Mouse (Mus musculus): ENCODE results near the gene Fam213a. TPM values are rescaled to one million over a fixed set of nuclear protein-coding genes. Genes with fewer than 3 reads are reported as not detected.

Fam213a gene
- polyA plus RNA-seq, 1 experiment from 2014 or later: 44.7 TPM

DNA sequence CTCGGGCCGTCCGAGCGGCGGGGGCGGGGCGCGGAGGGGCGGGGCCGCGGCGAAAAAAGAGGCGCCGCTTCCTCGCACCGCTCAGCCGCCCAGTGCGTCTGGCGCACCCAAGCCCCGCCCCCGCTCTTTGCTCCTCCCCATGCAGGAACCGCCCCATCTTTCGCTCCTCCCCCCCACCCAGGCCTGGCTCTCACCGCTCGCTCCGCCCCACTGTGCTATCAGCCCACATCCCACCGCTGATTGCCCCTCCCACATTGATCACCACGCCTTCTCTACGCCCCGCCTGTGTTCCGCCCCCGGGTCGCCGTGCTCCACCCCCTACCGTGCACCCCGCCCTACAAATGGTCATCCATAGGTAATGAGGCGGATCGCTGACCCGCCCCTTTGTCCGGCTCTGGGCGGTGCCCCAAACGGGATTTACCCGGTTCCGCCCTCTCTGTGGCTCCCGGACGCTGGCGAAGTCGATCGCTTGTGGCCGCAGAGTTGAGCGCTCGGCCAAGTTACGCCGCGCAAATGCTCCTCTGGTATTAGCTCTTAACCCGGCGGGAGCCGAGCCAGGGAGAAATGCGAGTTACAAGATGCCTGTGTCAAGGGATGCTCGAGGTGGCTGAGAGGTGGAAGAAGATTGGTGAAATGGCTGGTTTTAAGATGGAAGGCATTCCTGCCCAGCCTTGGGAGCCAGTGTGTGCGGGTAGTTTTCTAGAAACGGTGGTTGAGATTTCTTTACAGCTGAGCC lies 46.6 kb downstream of the Fam213a start:
- 0% methylated on average over 36 of the region's 62 CpGs for WGBS
- peak; percentile 99 for DNase-seq (ENCODE audit: low spot score, missing footprints)
- H3K27ac ChIP-seq (ENCODE audit: low read depth, low read length): peak overlapping the region; percentile 60
- H3K4me3 ChIP-seq (ENCODE audit: low read depth, low read length): peak overlapping the region; percentile 90
- no peaks in the 10 kb centered on the region for H3K9me3 ChIP-seq (ENCODE audit: control insufficient read depth, low read length)
- peaks cover 31% of the 10 kb centered on the region for H3K4me1 ChIP-seq (ENCODE audit: control insufficient read depth, insufficient read depth, low read length)
- H3K36me3 ChIP-seq (ENCODE audit: control insufficient read depth, insufficient read depth, low read length): no peaks in the 10 kb centered on the region
- peak overlapping the region; percentile 83 for H3K4me2 ChIP-seq
- H3K9ac ChIP-seq (ENCODE audit: low read length): peak overlapping the region; percentile 97
- H3K27me3 ChIP-seq (ENCODE audit: control insufficient read depth, insufficient read depth, low read length): no peaks in the 10 kb centered on the region
- peak; percentile 94 for ATAC-seq (ENCODE audit: low FRiP score)

DNA sequence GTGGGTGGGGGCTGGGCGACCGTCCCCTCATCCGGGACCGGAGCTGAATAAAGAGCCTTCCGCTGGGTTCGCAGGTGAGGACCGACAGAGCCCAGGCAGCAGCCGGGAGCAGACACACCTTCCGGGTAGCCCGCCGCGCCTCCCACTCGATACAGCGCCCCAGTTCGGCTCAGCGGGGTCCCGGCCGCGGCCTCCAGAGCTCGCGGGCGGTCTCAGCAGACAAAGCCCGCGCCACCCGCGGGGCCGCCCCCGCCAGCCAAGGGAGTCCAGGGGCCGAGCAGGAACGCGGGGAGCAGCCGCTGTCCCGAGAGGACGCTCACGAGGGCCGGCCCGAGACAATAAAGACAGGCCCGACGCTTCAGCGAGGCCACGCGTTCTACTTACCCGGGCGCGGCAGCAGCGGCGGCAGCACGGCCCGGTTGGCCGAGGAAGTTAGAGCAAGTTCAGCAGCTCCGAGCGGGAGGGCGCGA lies 47.2 kb downstream of the Fam213a start, which contains the start of gene Tspan14:
TSS of gene Tspan14 (minus strand) at position 416 of the 470 bp plus-strand sequence.
- Histone ChIP-seq H3K36me3 (ENCODE audit: control insufficient read depth, insufficient read depth, low read length) (no peaks in the 10 kb centered on the region), H3K4me3 (ENCODE audit: low read depth, low read length) (peak within 1 kb of the TSS; percentile 90), H3K27ac (ENCODE audit: low read depth, low read length) (peak within 1 kb of the TSS; percentile 72), H3K27me3 (ENCODE audit: control insufficient read depth, insufficient read depth, low read length) (no peaks in the 10 kb centered on the region), H3K9me3 (ENCODE audit: control insufficient read depth, low read length) (no peaks in the 10 kb centered on the region), H3K4me1 (ENCODE audit: control insufficient read depth, insufficient read depth, low read length) (peaks cover 31% of the 10 kb centered on the region), H3K4me2 (peak within 1 kb of the TSS; percentile 83), H3K9ac (ENCODE audit: low read length) (peak within 1 kb of the TSS; percentile 97)
- no peak for DNase-seq (ENCODE audit: low spot score, missing footprints)
- no peak; the same call in 1 of the 2 replicates for ATAC-seq (ENCODE audit: low FRiP score)
- WGBS: under 1% methylated on average over 51 of the region's 54 CpGs

DNA sequence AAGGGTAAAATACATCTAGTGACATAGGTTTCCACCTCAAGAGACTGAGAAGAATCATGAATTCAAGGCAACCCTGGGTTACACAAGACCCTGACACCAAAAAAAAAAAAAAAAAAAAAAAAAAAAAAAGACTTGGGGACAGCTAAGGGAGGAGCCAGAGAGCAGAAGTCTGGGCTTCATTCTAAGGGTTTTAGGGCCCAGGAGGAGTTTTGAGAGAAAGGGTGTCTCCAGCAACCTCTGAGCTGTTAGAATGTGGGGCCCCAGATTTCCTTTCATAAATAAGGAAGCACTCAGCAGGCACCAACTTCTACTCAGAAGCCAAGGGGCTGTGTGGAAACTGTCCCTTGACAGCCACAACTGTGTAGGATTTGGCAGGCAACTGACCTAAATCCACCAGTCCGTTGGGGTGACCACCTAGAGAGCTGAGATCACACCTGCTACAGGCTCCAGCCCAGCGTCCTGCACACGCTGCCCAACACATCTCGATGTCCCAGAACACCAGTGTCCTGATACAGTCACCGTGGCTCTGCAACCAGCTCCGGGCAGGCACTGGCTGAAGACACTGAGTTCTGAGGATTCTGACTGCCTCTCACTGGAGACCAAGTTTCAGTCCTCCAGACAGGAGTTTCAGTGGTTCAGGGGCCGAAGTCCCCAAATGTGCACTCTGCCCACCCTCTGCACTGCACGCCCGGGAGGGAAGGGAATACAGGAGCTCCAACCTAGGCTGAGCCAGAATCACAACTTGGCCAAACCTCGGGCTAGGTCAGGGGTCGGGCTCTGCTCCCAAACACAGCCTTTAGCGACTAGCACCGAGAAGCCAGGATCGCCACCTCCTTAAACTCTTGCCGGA lies 47.9 kb downstream of the Fam213a start:
- H3K9me3 ChIP-seq (ENCODE audit: control insufficient read depth, low read length): no peaks in the 10 kb centered on the region
- 1% methylated on average over 15 of the region's 15 CpGs for WGBS
- ATAC-seq (ENCODE audit: low FRiP score) (no peak), DNase-seq (ENCODE audit: low spot score, missing footprints) (peak; percentile 93)
- H3K27ac ChIP-seq (ENCODE audit: low read depth, low read length): peak overlapping the region; percentile 72; the same call in 1 of the 2 replicates
- H3K4me1 ChIP-seq (ENCODE audit: control insufficient read depth, insufficient read depth, low read length): peaks cover 31% of the 10 kb centered on the region
- H3K4me2 ChIP-seq: peak overlapping the region; percentile 83
- H3K4me3 ChIP-seq (ENCODE audit: low read depth, low read length): peak overlapping the region; percentile 90
- no peaks in the 10 kb centered on the region for H3K36me3 ChIP-seq (ENCODE audit: control insufficient read depth, insufficient read depth, low read length)
- no peaks in the 10 kb centered on the region for H3K27me3 ChIP-seq (ENCODE audit: control insufficient read depth, insufficient read depth, low read length)
- peak overlapping the region; percentile 97 for H3K9ac ChIP-seq (ENCODE audit: low read length)

DNA sequence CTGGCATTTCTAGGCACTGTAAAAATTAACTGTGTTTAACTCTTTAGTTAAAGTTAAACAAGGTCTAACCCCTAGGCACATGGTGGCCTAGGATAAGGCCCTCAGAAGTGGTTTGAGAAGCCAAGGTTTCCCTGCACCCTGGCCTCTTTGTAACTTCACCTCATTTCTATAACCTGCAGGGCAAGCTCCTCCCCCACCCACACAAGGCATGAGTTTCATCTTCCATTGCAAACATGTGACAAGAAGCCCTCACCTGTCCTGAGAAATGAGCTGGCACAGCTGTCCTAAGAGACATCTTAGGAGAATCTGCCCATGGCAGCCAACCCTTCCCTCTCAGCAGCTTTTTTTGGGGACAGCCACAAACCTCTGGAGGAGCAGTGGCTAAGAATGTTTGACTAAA lies 48.7 kb downstream of the Fam213a start:
- Histone ChIP-seq H3K9me3 (ENCODE audit: control insufficient read depth, low read length) (no peaks in the 10 kb centered on the region), H3K9ac (ENCODE audit: low read length) (0 out of 2 replicates have a peak overlapping the region, but pooled peaks have one; percentile 97), H3K4me1 (ENCODE audit: control insufficient read depth, insufficient read depth, low read length) (peaks cover 38% of the 10 kb centered on the region), H3K27me3 (ENCODE audit: control insufficient read depth, insufficient read depth, low read length) (no peaks in the 10 kb centered on the region), H3K4me2 (peak overlapping the region; percentile 83), H3K27ac (ENCODE audit: low read depth, low read length) (no peak overlapping the region), H3K4me3 (ENCODE audit: low read depth, low read length) (peak overlapping the region; percentile 90; the same call in 1 of the 2 replicates), H3K36me3 (ENCODE audit: control insufficient read depth, insufficient read depth, low read length) (no peaks in the 10 kb centered on the region)
- no peak for ATAC-seq (ENCODE audit: low FRiP score)
- DNase-seq (ENCODE audit: low spot score, missing footprints): no peak

DNA sequence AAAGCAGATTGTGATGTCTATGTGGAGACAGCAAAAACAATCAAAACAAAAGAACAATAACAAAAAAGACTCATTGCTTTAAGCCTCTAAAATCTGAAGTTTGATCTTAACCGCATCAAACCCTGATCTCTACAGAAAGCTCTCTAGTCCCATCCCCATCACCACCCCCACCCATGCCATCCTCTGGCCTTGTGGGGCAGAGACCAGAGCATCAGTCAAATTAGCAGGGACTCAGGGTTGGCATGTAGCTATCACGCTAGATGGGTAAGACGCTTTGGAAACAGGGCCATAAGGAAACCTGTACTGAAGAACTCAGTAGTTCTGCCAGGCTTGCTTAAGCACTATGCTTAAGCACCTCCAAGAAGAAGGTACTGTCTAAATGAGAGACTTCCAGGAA lies 49.4 kb downstream of the Fam213a start:
- no peaks in the 10 kb centered on the region for H3K27me3 ChIP-seq (ENCODE audit: control insufficient read depth, insufficient read depth, low read length)
- no peak overlapping the region for H3K27ac ChIP-seq (ENCODE audit: low read depth, low read length)
- DNase-seq (ENCODE audit: low spot score, missing footprints) (peak; percentile 53), ATAC-seq (ENCODE audit: low FRiP score) (no peak)
- no peak overlapping the region for H3K4me3 ChIP-seq (ENCODE audit: low read depth, low read length)
- H3K9me3 ChIP-seq (ENCODE audit: control insufficient read depth, low read length): no peaks in the 10 kb centered on the region
- 96% methylated on average over 3 of the region's 3 CpGs for WGBS
- H3K9ac ChIP-seq (ENCODE audit: low read length): no peak overlapping the region
- no peaks in the 10 kb centered on the region for H3K36me3 ChIP-seq (ENCODE audit: control insufficient read depth, insufficient read depth, low read length)
- peaks cover 43% of the 10 kb centered on the region for H3K4me1 ChIP-seq (ENCODE audit: control insufficient read depth, insufficient read depth, low read length)
- H3K4me2 ChIP-seq: no peak overlapping the region; the same call in 1 of the 2 replicates

DNA sequence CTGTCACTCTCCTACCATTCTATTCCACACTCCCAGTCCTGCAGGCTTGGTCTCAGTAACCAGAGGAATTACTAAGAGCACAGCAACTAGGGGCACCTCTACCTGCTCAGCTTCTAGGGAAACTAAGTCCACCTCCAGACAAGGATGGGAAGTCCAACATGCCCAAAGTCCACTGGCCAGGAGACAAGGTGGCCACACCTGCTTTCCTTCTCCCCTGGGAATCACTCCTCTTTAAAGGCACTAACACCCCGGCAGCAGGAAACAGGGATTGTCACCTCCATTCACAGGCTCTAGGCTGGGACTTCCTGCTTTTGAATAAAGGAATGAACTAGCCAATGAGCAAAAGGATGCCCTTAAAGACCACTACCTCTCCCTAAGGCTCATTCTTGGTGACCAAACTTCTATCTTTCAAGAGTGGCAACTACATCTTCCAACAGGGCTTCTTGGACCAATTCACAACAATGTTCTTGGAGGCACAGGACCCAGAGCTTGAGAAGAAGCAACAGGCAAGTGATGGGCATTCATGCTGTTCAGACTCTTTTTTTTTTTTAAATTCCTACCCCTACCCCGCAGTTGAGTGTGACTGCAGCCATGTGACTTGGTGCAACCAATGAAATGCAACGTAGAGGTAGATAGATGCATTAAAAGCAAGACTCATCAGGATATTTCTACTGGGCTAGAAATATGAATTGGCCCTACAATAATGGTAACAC lies 49.9 kb downstream of the Fam213a start:
- no peak for ATAC-seq (ENCODE audit: low FRiP score)
- H3K9me3 ChIP-seq (ENCODE audit: control insufficient read depth, low read length): no peaks in the 10 kb centered on the region
- H3K4me1 ChIP-seq (ENCODE audit: control insufficient read depth, insufficient read depth, low read length): peaks cover 49% of the 10 kb centered on the region
- DNase-seq (ENCODE audit: low spot score, missing footprints): peak; percentile 75
- no peak overlapping the region for H3K27ac ChIP-seq (ENCODE audit: low read depth, low read length)
- no peak overlapping the region for H3K4me2 ChIP-seq
- no peak overlapping the region for H3K4me3 ChIP-seq (ENCODE audit: low read depth, low read length)
- no peaks in the 10 kb centered on the region for H3K36me3 ChIP-seq (ENCODE audit: control insufficient read depth, insufficient read depth, low read length)
- no peak overlapping the region for H3K9ac ChIP-seq (ENCODE audit: low read length)
- WGBS: 78% methylated on average over 3 of the region's 3 CpGs
- H3K27me3 ChIP-seq (ENCODE audit: control insufficient read depth, insufficient read depth, low read length): no peaks in the 10 kb centered on the region

DNA sequence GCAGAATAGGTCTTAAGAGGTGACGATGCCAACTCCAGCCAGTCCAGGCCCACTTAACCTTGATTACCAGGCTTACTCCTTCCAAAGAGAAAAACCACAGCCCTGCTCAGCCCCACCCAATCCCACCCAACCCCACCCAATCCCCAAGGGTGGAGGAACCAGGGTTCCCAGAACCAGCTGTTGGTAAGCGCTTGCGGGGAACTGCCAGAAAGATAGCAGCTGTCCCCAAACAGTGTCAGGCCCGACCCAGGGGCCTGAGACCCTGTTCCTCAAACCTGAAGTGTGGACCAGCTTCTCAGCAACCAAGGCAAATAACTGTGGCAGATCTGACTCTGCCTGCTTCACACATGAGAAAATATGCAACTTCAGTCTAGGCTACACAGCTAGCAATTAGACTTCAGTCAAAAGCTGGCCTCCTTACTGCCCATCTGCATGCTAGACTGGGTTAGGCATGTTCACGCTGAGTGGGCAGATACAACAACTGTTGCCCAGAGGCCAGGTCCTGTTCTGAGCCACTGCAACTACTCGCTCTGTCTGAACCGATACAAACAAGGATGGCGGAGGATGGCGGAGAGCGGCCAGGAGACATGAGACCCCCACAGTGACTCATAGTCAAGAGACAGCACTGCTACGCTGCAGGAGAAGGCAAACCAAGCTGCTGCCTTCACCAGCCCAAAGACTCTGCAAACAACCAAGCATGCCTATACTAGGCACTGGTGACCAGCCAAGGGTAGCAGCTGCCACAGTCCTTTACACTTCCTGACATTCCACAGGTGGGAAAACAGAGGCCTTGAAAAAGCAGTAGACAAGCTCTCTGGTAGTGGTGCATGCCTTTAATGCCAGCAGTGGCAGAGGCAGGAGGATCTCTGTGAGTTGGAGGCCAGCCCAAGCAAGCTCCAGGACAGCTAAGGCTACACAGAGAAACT lies 51.0 kb downstream of the Fam213a start:
- Histone ChIP-seq H3K9ac (ENCODE audit: low read length) (no peak overlapping the region), H3K4me2 (no peak overlapping the region), H3K4me3 (ENCODE audit: low read depth, low read length) (no peak overlapping the region), H3K9me3 (ENCODE audit: control insufficient read depth, low read length) (no peaks in the 10 kb centered on the region), H3K27ac (ENCODE audit: low read depth, low read length) (no peak overlapping the region), H3K27me3 (ENCODE audit: control insufficient read depth, insufficient read depth, low read length) (no peaks in the 10 kb centered on the region), H3K4me1 (ENCODE audit: control insufficient read depth, insufficient read depth, low read length) (peaks cover 56% of the 10 kb centered on the region), H3K36me3 (ENCODE audit: control insufficient read depth, insufficient read depth, low read length) (no peaks in the 10 kb centered on the region)
- ATAC-seq (ENCODE audit: low FRiP score) (no peak), DNase-seq (ENCODE audit: low spot score, missing footprints) (peak; percentile 53)
- WGBS: 66% methylated on average over 11 of the region's 11 CpGs

DNA sequence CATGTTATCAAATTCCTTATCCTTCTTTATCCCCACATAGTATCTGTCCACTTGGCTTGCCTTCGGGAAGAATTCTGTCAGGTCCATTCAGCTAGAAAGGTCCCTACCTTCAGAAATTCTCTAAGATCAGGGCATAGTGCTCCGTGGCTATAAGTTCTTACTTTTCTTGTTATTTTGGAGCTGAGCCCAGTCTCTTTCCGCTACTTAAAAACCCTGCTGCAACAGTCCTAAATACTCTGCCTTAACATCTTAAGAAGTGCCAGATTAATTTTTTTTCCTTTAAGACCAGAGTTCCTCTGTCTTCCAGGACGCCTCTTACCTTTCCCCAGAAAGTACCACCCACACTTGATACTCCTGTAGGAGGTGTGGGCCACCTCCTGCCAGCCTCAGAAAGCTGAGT lies 53.4 kb downstream of the Fam213a start:
- no peak overlapping the region for H3K4me3 ChIP-seq (ENCODE audit: low read depth, low read length)
- no peak overlapping the region for H3K9ac ChIP-seq (ENCODE audit: low read length)
- peaks cover 73% of the 10 kb centered on the region for H3K4me1 ChIP-seq (ENCODE audit: control insufficient read depth, insufficient read depth, low read length)
- H3K4me2 ChIP-seq: no peak overlapping the region
- no peak overlapping the region for H3K27ac ChIP-seq (ENCODE audit: low read depth, low read length)
- no peaks in the 10 kb centered on the region for H3K36me3 ChIP-seq (ENCODE audit: control insufficient read depth, insufficient read depth, low read length)
- WGBS: 63% methylated on average over 4 of the region's 4 CpGs
- no peaks in the 10 kb centered on the region for H3K27me3 ChIP-seq (ENCODE audit: control insufficient read depth, insufficient read depth, low read length)
- ATAC-seq (ENCODE audit: low FRiP score): no peak
- no peaks in the 10 kb centered on the region for H3K9me3 ChIP-seq (ENCODE audit: control insufficient read depth, low read length)
- DNase-seq (ENCODE audit: low spot score, missing footprints): peak; percentile 76
